Mouse (Mus musculus): ENCODE measurements around the gene Tmc2. TPM values are rescaled to one million over a fixed set of nuclear protein-coding genes. Genes with fewer than 3 reads are reported as not detected.

Tmc2 gene
- total RNA-seq, 2 experiments from 2014 or later: not detected

DNA sequence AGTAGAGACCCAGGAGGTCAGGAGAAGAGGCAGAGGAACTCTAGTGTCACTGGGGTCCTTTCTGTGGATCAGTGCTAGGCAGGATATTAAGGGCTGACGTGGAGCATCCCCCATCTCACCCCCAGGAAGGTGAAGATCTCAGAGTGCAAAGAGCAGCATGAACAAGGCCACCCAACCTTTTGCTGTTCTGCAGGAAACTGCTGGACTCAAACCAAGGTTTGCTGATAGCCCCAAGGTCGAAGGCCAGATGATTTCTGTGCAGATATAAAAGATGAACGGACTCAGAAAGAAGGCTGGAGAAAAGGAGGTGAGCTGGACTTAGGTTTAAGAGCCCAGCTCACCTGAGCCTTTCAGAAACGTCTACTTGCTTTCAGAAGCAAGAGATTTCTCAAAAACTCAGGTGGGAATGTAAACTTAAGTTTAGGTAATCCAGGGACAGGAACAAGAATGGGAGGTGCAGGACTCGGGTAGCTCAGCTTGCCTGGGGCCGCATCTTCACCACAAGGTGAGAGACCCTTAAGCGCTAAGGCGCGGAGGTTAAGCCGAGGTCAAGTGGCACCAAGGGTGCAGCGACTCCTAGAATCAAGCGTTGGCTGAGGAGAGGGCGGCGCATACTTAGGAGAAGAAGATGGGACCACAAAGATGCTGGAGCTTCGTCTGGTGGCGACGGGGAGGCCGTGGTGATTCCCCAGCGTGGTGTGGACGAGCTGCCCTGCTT is 99.4 kb downstream of the Tmc2 start:
- ATAC-seq (replicated peaks; ENCODE audit: low FRiP score, poor library complexity, severe bottlenecking): no peak

DNA sequence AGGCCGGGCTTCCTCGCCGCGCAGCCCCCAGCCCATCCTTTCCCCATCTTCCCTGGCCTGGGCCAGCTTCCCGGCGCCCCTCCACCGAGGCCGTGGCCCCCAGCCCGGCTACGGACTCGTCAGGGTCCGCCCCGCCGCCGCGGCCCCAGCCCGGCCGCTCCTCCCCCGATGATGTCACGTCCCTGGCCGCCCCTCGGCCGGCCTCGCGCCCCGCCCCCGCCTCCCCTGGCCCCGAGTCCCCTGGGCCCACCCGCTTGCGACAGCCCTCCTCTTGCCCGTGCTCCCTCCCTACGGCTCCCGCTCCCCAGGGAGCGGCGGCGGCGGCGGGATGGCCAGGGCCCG is 99.9 kb downstream of the Tmc2 start, which contains the start of gene Ebf4:
Gene Ebf4 (plus strand): TSS at position 234 of the 342 bp plus-strand sequence.
- no peak for ATAC-seq (replicated peaks; ENCODE audit: low FRiP score, poor library complexity, severe bottlenecking)

DNA sequence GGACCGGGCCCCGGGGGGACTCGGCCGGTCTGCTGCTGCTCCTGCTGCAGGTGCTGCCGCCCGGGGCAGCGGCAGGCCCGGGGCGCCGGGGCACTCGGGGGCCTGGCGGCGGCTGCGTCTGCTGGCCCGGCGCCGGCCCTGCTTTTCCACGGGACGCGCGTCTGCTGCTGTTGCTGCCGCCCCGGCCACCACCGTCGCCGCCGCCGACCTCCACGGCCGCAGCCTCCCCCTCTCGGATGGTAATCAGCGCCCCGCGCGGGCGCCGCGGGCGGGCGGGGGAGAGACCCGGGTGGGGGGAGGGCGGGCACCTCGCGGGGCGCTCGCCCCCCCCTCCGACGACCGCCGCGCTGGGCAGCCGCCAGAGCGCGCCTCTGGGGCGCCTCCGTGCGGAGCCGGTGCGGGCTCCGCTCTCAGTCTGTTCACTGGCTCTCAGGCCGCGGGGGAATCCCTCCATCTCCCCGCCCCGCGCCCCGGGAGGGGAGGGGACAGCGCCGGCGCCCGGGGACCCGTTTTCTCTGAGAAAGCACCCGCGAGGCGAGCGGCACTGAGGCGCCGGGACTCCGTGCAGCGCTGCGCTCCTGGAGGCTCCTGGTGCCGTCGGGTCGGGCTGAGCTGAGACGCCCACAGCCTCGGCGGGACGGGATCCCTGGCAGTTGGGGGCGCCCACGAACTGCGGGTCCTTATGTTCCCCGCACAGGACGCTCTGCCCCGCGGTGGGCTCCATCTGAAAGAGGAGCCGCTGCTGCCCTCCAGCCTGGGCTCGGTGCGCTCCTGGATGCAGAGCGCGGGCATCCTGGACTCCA is 100.5 kb downstream of the Tmc2 start:
- no peak for ATAC-seq (replicated peaks; ENCODE audit: low FRiP score, poor library complexity, severe bottlenecking)

DNA sequence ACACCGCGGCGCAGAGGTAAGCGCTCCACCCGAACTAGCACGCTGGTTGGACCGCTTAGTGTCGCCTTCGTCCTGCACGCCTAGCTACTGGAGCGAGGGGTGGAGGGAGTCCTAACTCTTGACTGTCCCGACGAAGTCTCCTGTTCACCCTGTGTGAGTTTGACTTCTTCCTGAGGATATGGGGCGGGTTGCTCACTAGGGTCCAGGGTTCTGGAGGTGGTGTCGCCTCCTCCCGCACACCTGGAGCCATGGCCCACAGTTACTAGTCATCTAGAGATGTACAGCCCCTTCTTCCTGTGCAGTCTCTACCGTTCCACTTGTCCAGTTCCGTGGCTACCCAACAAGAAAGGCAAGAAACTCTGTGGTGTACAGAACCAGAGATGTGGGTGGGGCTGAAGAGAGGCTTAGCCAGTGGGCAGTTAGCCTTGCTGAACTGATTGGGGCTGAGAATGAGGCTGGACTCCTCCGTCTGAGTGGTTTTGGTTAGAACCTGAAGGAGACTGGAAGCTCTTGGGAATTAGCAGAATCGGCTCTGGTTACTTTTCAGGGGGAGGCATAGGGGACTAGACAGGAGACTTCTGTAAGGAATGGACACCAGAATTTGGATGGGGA is 101.2 kb downstream of the Tmc2 start:
- ATAC-seq (replicated peaks; ENCODE audit: low FRiP score, poor library complexity, severe bottlenecking): no peak

DNA sequence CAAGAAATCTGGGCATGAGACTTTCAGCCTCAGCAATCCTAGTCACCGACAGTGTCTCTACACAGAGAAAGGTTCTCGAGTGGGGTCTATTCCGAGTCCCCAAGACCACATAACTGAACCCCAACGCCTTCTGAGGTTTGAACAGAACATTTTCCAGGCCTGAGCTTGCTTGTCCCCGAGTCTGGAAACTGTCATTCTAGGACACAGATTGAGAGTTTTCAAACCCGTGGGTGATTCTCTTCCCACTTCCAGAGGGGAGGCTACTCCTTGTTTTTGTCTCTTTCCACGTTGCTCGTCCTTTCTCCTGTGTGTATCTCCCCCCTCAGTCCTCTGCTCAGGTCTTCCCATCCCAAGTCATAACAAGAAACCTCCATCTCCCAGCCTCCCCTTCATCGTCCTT is 102.6 kb downstream of the Tmc2 start:
- ATAC-seq (replicated peaks; ENCODE audit: low FRiP score, poor library complexity, severe bottlenecking): no peak

DNA sequence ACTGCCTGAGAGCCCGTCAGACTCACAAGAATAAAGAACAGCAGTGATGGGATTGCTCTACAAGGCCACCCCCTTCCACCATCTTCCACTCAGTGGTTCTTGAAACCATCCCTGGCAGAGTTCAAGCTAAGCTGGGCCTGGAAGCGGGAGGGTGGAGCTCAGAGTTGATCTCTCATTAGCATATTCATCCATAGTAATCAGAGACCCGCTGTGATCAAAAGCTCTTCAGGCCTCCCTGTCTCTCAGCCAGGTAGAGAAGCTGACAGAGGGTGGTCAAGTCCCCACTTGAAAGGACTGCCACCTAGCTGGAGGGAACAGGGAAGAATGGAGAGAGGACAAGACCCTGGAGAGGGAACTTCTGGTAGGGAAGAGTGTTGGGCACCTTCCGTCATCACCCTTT is 108.0 kb downstream of the Tmc2 start:
- ATAC-seq (replicated peaks; ENCODE audit: low FRiP score, poor library complexity, severe bottlenecking): no peak

Other genes with a start within 250 kb of the Tmc2 start
- gene Tgm3, start 182.8 kb upstream of the Tmc2 start, total RNA-seq (2015; ENCODE audit: low replicate concordance): 0.63 and 2.3 TPM in 2 replicates
- gene Tgm3, start 182.8 kb upstream of the Tmc2 start, total RNA-seq (2017; ENCODE audit: low replicate concordance): 0.28 TPM in 1 of 2 replicates, not detected in the other
- not detected in 2 replicates for gene Tgm6, start 82.8 kb upstream of the Tmc2 start, total RNA-seq (2015; ENCODE audit: low replicate concordance)
- not detected in 2 replicates for gene Tgm6, start 82.8 kb upstream of the Tmc2 start, total RNA-seq (2017; ENCODE audit: low replicate concordance)
- 52.0 and 67.6 TPM in 2 replicates for gene Snrpb, start 15.8 kb upstream of the Tmc2 start, total RNA-seq (2015; ENCODE audit: low replicate concordance)
- gene Snrpb, start 15.8 kb upstream of the Tmc2 start, total RNA-seq (2017; ENCODE audit: low replicate concordance): 39.7 and 46.3 TPM in 2 replicates
- gene Nop56, start 79.2 kb downstream of the Tmc2 start, total RNA-seq (2015; ENCODE audit: low replicate concordance): 86.7 and 101 TPM in 2 replicates
- 84.8 and 111 TPM in 2 replicates for gene Nop56, start 79.2 kb downstream of the Tmc2 start, total RNA-seq (2017; ENCODE audit: low replicate concordance)
- gene Idh3b, start 89.4 kb downstream of the Tmc2 start, total RNA-seq (2015; ENCODE audit: low replicate concordance): 44.5 and 51.5 TPM in 2 replicates
- gene Idh3b, start 89.4 kb downstream of the Tmc2 start, total RNA-seq (2017; ENCODE audit: low replicate concordance): 19.8 and 27.0 TPM in 2 replicates
- gene Ebf4, start 100.0 kb downstream of the Tmc2 start, total RNA-seq (2015; ENCODE audit: low replicate concordance): not detected in 2 replicates
- 0.84 TPM in 1 of 2 replicates, not detected in the other for gene Ebf4, start 100.0 kb downstream of the Tmc2 start, total RNA-seq (2017; ENCODE audit: low replicate concordance)
- gene Cpxm1, start 202.4 kb downstream of the Tmc2 start, total RNA-seq (2015; ENCODE audit: low replicate concordance): not detected in 2 replicates
- gene Cpxm1, start 202.4 kb downstream of the Tmc2 start, total RNA-seq (2017; ENCODE audit: low replicate concordance): not detected in 2 replicates
- not detected in 2 replicates for gene Gm28372, start 210.0 kb downstream of the Tmc2 start, total RNA-seq (2015; ENCODE audit: low replicate concordance)
- not detected in 2 replicates for gene Gm28372, start 210.0 kb downstream of the Tmc2 start, total RNA-seq (2017; ENCODE audit: low replicate concordance)
- gene 1700020A23Rik, start 210.1 kb downstream of the Tmc2 start, total RNA-seq (2015; ENCODE audit: low replicate concordance): not detected in 2 replicates
- gene 1700020A23Rik, start 210.1 kb downstream of the Tmc2 start, total RNA-seq (2017; ENCODE audit: low replicate concordance): not detected in 2 replicates
- not detected in 2 replicates for gene Tmem239, start 211.3 kb downstream of the Tmc2 start, total RNA-seq (2015; ENCODE audit: low replicate concordance)
- gene Tmem239, start 211.3 kb downstream of the Tmc2 start, total RNA-seq (2017; ENCODE audit: low replicate concordance): not detected in 2 replicates
- gene Vps16, start 229.1 kb downstream of the Tmc2 start, total RNA-seq (2015; ENCODE audit: low replicate concordance): 35.1 and 78.4 TPM in 2 replicates
- gene Vps16, start 229.1 kb downstream of the Tmc2 start, total RNA-seq (2017; ENCODE audit: low replicate concordance): 37.1 and 47.7 TPM in 2 replicates
- 2.1 and 6.0 TPM in 2 replicates for gene Pced1a, start 229.5 kb downstream of the Tmc2 start, total RNA-seq (2015; ENCODE audit: low replicate concordance)
- gene Pced1a, start 229.5 kb downstream of the Tmc2 start, total RNA-seq (2017; ENCODE audit: low replicate concordance): 1.7 and 2.8 TPM in 2 replicates

Measured in erythroblast, adult 5-6 weeks (primary cell).